16 mouse cellular contexts compared by ENCODE assay signal in genomic region chr13:46976532-46976931, GRCm38 (mm10). TPM values are rescaled to one million over a fixed set of nuclear protein-coding genes. Genes with fewer than 3 reads are reported as not detected.
DNase-seq lines count a peak whose midpoint lies in the region; ATAC-seq lines count a peak whose summit lies in the region.
"Had no signal": no experiment of that assay in that cellular context is flagged by ENCODE, and none has a peak within 500 bp of the region (broad histone marks: within the 10 kb centered on the region; RNA-seq: fewer than 3 reads in every experiment).

No protein-coding gene starts in this region.

- H3K9me3 ChIP-seq in hindbrain, embryonic 12.5 days (replicated peaks), result no peaks in the 10 kb centered on the region
- H3K9me3 ChIP-seq in hindbrain, embryonic 13.5 days, result no peaks in the 10 kb centered on the region
- no peaks in the 10 kb centered on the region for H3K9me3 ChIP-seq in midbrain, embryonic 10.5 days (replicated peaks)
- no peaks in the 10 kb centered on the region for H3K9me3 ChIP-seq in midbrain, embryonic 13.5 days
- H3K9me3 ChIP-seq: heart, embryonic 13.5 days; lung, embryonic 15.5 days had no signal

- H3K27me3 ChIP-seq in hindbrain, embryonic 12.5 days, result no peaks in the 10 kb centered on the region
- no peaks in the 10 kb centered on the region for H3K27me3 ChIP-seq in hindbrain, embryonic 13.5 days
- no peaks in the 10 kb centered on the region for H3K27me3 ChIP-seq in midbrain, embryonic 10.5 days (ENCODE audit: low read depth, poor library complexity, severe bottlenecking)
- no peaks in the 10 kb centered on the region for H3K27me3 ChIP-seq in midbrain, embryonic 13.5 days
- H3K27me3 ChIP-seq: heart, embryonic 13.5 days; lung, embryonic 15.5 days; Patski had no signal

- DNase-seq in midbrain, embryonic 10.5 days (ENCODE audit: low spot score), result no peak
- DNase-seq in R1 (ENCODE audit: low read depth, low spot score), result peak; percentile 66
- no peak for DNase-seq in left cerebral cortex, adult 8-10 months (ENCODE audit: low spot score in 2 of 2)
- DNase-seq: cerebellum, postnatal 14 days; gastrocnemius, postnatal 25 days; kidney, adult 9 months; right cerebral cortex, postnatal 14 days; thymus, adult 18-20 months had no signal

- ATAC-seq in hindbrain, embryonic 12.5 days (ENCODE audit: low FRiP score), result no peak
- no peak for ATAC-seq in hindbrain, embryonic 13.5 days (ENCODE audit: low FRiP score)
- ATAC-seq in midbrain, embryonic 13.5 days, result no peak
- ATAC-seq in megakaryocyte progenitor cell, adult 5-6 weeks (replicated peaks; ENCODE audit: poor library complexity), result peak; percentile 38; the same call in 1 of the 2 replicates
- ATAC-seq: Patski had no signal

- peak overlapping the region; percentile 81; the same call in 1 of the 2 replicates for H3K27ac ChIP-seq in hindbrain, embryonic 12.5 days
- H3K27ac ChIP-seq in hindbrain, embryonic 13.5 days, result no peak overlapping the region
- peak overlapping the region; percentile 93 for H3K27ac ChIP-seq in midbrain, embryonic 10.5 days (replicated peaks)
- no peak overlapping the region for H3K27ac ChIP-seq in midbrain, embryonic 13.5 days
- H3K27ac ChIP-seq: heart, embryonic 13.5 days had no signal

- H3K9ac ChIP-seq in hindbrain, embryonic 12.5 days, result no peak overlapping the region
- H3K9ac ChIP-seq in hindbrain, embryonic 13.5 days, result no peak overlapping the region
- H3K9ac ChIP-seq in midbrain, embryonic 13.5 days (replicated peaks), result no peak overlapping the region
- H3K9ac ChIP-seq: heart, embryonic 13.5 days; lung, embryonic 15.5 days had no signal

- H3K4me3 ChIP-seq in hindbrain, embryonic 12.5 days, result no peak overlapping the region
- no peak overlapping the region for H3K4me3 ChIP-seq in hindbrain, embryonic 13.5 days
- no peak overlapping the region for H3K4me3 ChIP-seq in midbrain, embryonic 10.5 days
- H3K4me3 ChIP-seq in midbrain, embryonic 13.5 days (replicated peaks), result no peak overlapping the region
- H3K4me3 ChIP-seq: erythroblast, embryonic 14.5 days; heart, embryonic 13.5 days; lung, embryonic 15.5 days had no signal

- H3K4me1 ChIP-seq in hindbrain, embryonic 12.5 days, result peaks cover 9% of the 10 kb centered on the region
- peaks cover 12% of the 10 kb centered on the region for H3K4me1 ChIP-seq in hindbrain, embryonic 13.5 days (replicated peaks)
- H3K4me1 ChIP-seq in midbrain, embryonic 10.5 days, result peaks cover 24% of the 10 kb centered on the region
- H3K4me1 ChIP-seq in midbrain, embryonic 13.5 days (replicated peaks), result peaks cover 11% of the 10 kb centered on the region; the same call in 1 of the 2 replicates

- WGBS in hindbrain, embryonic 12.5 days, result 95% methylated on average over 7 of the region's 7 CpGs
- WGBS in hindbrain, embryonic 13.5 days, result 94% methylated on average over 7 of the region's 7 CpGs
- WGBS in midbrain, embryonic 10.5 days, result 91% methylated on average over 7 of the region's 7 CpGs
- 94% methylated on average over 7 of the region's 7 CpGs for WGBS in midbrain, embryonic 13.5 days

- H3K4me2 ChIP-seq in hindbrain, embryonic 12.5 days (replicated peaks), result no peak overlapping the region
- H3K4me2 ChIP-seq in hindbrain, embryonic 13.5 days, result no peak overlapping the region
- H3K4me2 ChIP-seq in midbrain, embryonic 13.5 days (replicated peaks), result no peak overlapping the region
- H3K4me2 ChIP-seq: heart, embryonic 13.5 days; lung, embryonic 15.5 days had no signal

- no peaks in the 10 kb centered on the region for H3K36me3 ChIP-seq in hindbrain, embryonic 12.5 days
- no peaks in the 10 kb centered on the region for H3K36me3 ChIP-seq in hindbrain, embryonic 13.5 days
- H3K36me3 ChIP-seq in midbrain, embryonic 10.5 days, result no peaks in the 10 kb centered on the region
- H3K36me3 ChIP-seq in midbrain, embryonic 13.5 days, result no peaks in the 10 kb centered on the region
- H3K36me3 ChIP-seq: heart, embryonic 13.5 days; lung, embryonic 15.5 days had no signal

RNA-seq across cellular contexts. Expression of gene Nhlrc1, which starts 38.1 kb away (rescaled TPM):
- 7.4 and 8.0 TPM in 2 replicates for polyA plus RNA-seq in hindbrain, embryonic 12.5 days (2016; fragmentation: Nextera tagmentation; extraction: Ambion mirVana)
- 12.7 and 13.1 TPM in 2 replicates for polyA plus RNA-seq in hindbrain, embryonic 13.5 days (2015; fragmentation: Nextera tagmentation; extraction: Ambion mirVana)
- polyA plus RNA-seq in midbrain, embryonic 10.5 days (2016; fragmentation: Nextera tagmentation; extraction: Ambion mirVana), result 4.1 and 4.8 TPM in 2 replicates
- 10.1 and 12.2 TPM in 2 replicates for polyA plus RNA-seq in midbrain, embryonic 13.5 days (2015; fragmentation: Nextera tagmentation; extraction: Ambion mirVana)
- total RNA-seq in megakaryocyte progenitor cell, adult 5-6 weeks (2015), result 2.1 and 2.2 TPM in 2 replicates
- 2.2 and 4.8 TPM in 2 replicates for total RNA-seq in megakaryocyte progenitor cell, adult 5-6 weeks (2017)
- total RNA-seq in left cerebral cortex, adult 8-10 months (2022), result 10 to 100 TPM; 15.9 to 17.9 (median 17.3) TPM
- polyA plus RNA-seq: erythroblast, embryonic 14.5 days had no signal

RNA-seq across cellular contexts. Expression of gene Kif13a, which starts 46.9 kb away (rescaled TPM):
- polyA plus RNA-seq in hindbrain, embryonic 12.5 days (2016; fragmentation: Nextera tagmentation; extraction: Ambion mirVana), result 22.3 and 23.9 TPM in 2 replicates
- 11.2 and 11.6 TPM in 2 replicates for polyA plus RNA-seq in hindbrain, embryonic 13.5 days (2015; fragmentation: Nextera tagmentation; extraction: Ambion mirVana)
- polyA plus RNA-seq in midbrain, embryonic 10.5 days (2016; fragmentation: Nextera tagmentation; extraction: Ambion mirVana), result 9.1 and 11.4 TPM in 2 replicates
- 9.6 and 10.1 TPM in 2 replicates for polyA plus RNA-seq in midbrain, embryonic 13.5 days (2015; fragmentation: Nextera tagmentation; extraction: Ambion mirVana)
- 20.9 and 24.4 TPM in 2 replicates for total RNA-seq in megakaryocyte progenitor cell, adult 5-6 weeks (2015)
- total RNA-seq in megakaryocyte progenitor cell, adult 5-6 weeks (2017), result 31.1 and 41.0 TPM in 2 replicates
- total RNA-seq in left cerebral cortex, adult 8-10 months (2022), result 10 to 100 TPM; 25.6 to 27.6 (median 26.7) TPM

Comparison
In these comparisons a context has a peak if more than half of its experiments do, and no peak if none do; other contexts are left out.
1. H3K27ac ChIP-seq: peak in hindbrain, embryonic 12.5 days (single experiment) and midbrain, embryonic 10.5 days (single experiment); none in hindbrain, embryonic 13.5 days (single experiment) and midbrain, embryonic 13.5 days (single experiment).